Mouse (Mus musculus) MEL (cell line): ENCODE data around the gene Gpn3.

Experiments
- CHD2 ChIP-seq: IDR thresholded peaks from 2 replicates; pipeline ENCODE4 v1.6.1; 2011; ENCODE audit warnings: low read length, improper control_type of control experiment
- CTCF ChIP-seq, 3 experiments: IDR thresholded peaks in 2 of 3; conservative IDR thresholded peaks in 1 of 3; 2 replicates each; pipeline ENCODE4 v1.5.1; 2011 to 2012; ENCODE audit warnings: low read length in 3 of 3, low read depth in 2 of 3, mild to moderate bottlenecking in 2 of 3, improper control_type of control experiment in 1 of 3, inconsistent platforms in 1 of 3, mixed read lengths in 1 of 3, moderate library complexity in 1 of 3; ENCODE audit not compliant: control insufficient read depth in 1 of 3, insufficient read depth in 1 of 3, poor library complexity in 1 of 3, severe bottlenecking in 1 of 3
- HCFC1 ChIP-seq: IDR thresholded peaks from 2 replicates; pipeline ENCODE4 v1.6.1; 2012; ENCODE audit warnings: low read depth, mild to moderate bottlenecking, inconsistent platforms, low read length, improper control_type of control experiment, moderate library complexity
- MAX ChIP-seq: IDR thresholded peaks from 2 replicates; pipeline ENCODE4 v1.6.1; 2011; ENCODE audit warnings: low read length, improper control_type of control experiment
- MAZ ChIP-seq: IDR thresholded peaks from 2 replicates; pipeline ENCODE4 v1.6.1; 2012; ENCODE audit warnings: low read depth, mild to moderate bottlenecking, inconsistent platforms, low read length, improper control_type of control experiment

DNA sequence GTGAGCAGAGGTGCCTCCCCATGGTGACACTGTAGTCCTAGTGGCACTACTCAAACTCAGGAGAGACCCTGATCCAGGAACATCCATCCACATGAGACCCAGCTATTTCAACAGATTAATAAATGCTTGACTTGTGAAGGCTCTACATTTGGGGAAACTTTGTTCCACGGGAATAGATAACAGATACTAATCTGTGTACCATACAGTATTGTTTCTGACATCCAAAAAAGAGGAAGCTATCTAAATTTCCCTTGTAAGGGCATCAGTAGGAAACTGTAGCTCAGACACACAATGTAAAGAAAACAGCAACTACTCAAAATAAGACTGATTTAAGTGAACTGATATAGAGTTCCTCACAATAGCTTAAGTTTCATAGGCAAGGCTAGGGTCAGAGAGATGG, 28.8 kb upstream of the Gpn3 start:
- no peak for TF ChIP-seq MAZ
- TF ChIP-seq CTCF (IDR thresholded peaks at IDR 0.05 in 2 of 3, conservative IDR thresholded peaks at IDR 0.05 in 1 of 3; ENCODE audit: control insufficient read depth in 1 of 3, insufficient read depth in 1 of 3, low read depth in 2 of 3, low read length in 3 of 3, poor library complexity in 1 of 3, severe bottlenecking in 1 of 3), result no peak
- no peak for TF ChIP-seq MAX
- no peak for TF ChIP-seq HCFC1
- TF ChIP-seq CHD2, result no peak
